Mouse (Mus musculus) hindbrain, embryonic 12.5 days (tissue): ENCODE data around the gene Hinfp. TPM values are rescaled to one million over a fixed set of nuclear protein-coding genes. Genes with fewer than 3 reads are reported as not detected.
A peak's percentile ranks its signal among the peaks of the same experiment; 100 is the strongest.

Source experiments
- ATAC-seq: fragments of 200-750 bp; cut with Nextera tagmentation; 2 replicates; pipeline ENCODE4 v1.8.0; 2017; ENCODE audit warnings: moderate TSS enrichment; ENCODE audit not compliant: low FRiP score
- H3K27ac ChIP-seq: fragments of 300-500 bp; sonication (generic); 2 replicates; pipeline ENCODE4 v1.5.1; 2016; ENCODE audit warnings: mild to moderate bottlenecking
- H3K27me3 ChIP-seq: fragments of 300-500 bp; sonication (generic); 2 replicates; pipeline ENCODE4 v1.6.1; 2016; ENCODE audit warnings: mild to moderate bottlenecking
- H3K36me3 ChIP-seq: fragments of 300-500 bp; sonication (generic); 2 replicates; pipeline ENCODE4 v1.6.1; 2016; ENCODE audit warnings: mild to moderate bottlenecking
- H3K4me1 ChIP-seq: fragments of 300-500 bp; sonication (generic); 2 replicates; pipeline ENCODE4 v1.6.1; 2016
- H3K4me2 ChIP-seq: fragments of 300-500 bp; sonication (generic); replicated peaks from 2 replicates; pipeline ENCODE4 v1.6.1; 2016; ENCODE audit warnings: mild to moderate bottlenecking
- H3K4me3 ChIP-seq: fragments of 300-500 bp; sonication (generic); 2 replicates; pipeline ENCODE4 v1.5.1; 2016; ENCODE audit warnings: mild to moderate bottlenecking
- H3K9ac ChIP-seq: fragments of 300-500 bp; sonication (generic); 2 replicates; pipeline ENCODE4 v1.6.1; 2016; ENCODE audit warnings: mild to moderate bottlenecking, moderate library complexity
- H3K9me3 ChIP-seq: fragments of 300-500 bp; sonication (generic); replicated peaks from 2 replicates; pipeline ENCODE4 v1.6.1; 2016; ENCODE audit warnings: mild to moderate bottlenecking
- WGBS: fragments of 180-500 bp; shearing (Covaris S2); methylation state at CpG from one replicate; pipeline ENCODE4 v1.1.7; 2016; 5-methylcytosine and 5-hydroxymethylcytosine counted together
- polyA plus RNA-seq: library from polyadenylated mRNA; unstranded; fragments of >200 nt; fragmentation: Nextera tagmentation; extraction: Ambion mirVana; gene quantifications from 2 replicates; pipeline ENCODE4 v1.2.1, GENCODE M21; 2016

Hinfp gene
- 28.9 and 32.5 TPM in 2 replicates for polyA plus RNA-seq

GRCm38 (mm10) chr9:44305466-44306079 lies at the start of gene Hinfp:
Gene Hinfp (minus strand): TSS chr9:44305671.
- peak within 1 kb of the TSS; percentile 58 for H3K4me2 ChIP-seq
- peaks cover 20% of the 10 kb centered on the region for H3K36me3 ChIP-seq
- peak within 1 kb of the TSS; percentile 95 for H3K9ac ChIP-seq
- under 1% methylated on average over 52 of the region's 54 CpGs for WGBS
- H3K27ac ChIP-seq: peak within 1 kb of the TSS; percentile 84
- H3K4me1 ChIP-seq: peaks cover 8% of the 10 kb centered on the region
- peak within 1 kb of the TSS; percentile 95 for H3K4me3 ChIP-seq
- no peaks in the 10 kb centered on the region for H3K27me3 ChIP-seq
- no peaks in the 10 kb centered on the region for H3K9me3 ChIP-seq
- ATAC-seq: peak; percentile 99

- Histone ChIP-seq H3K27ac (no peak overlapping the region), H3K36me3 (peaks cover 97% of the 10 kb centered on the region), H3K4me3 (no peak overlapping the region), H3K9ac (no peak overlapping the region), H3K4me1 (0 out of 2 replicates have a peak, but pooled peaks cover 2% of the 10 kb centered on the region), H3K9me3 (no peaks in the 10 kb centered on the region), H3K4me2 (no peak overlapping the region), H3K27me3 (no peaks in the 10 kb centered on the region)
- WGBS: 93% methylated on average over 6 of the region's 6 CpGs
- ATAC-seq: no peak
Observed at GRCm38 (mm10) chr9:44353142-44353541, 47.7 kb upstream of the Hinfp start.

GRCm38 (mm10) chr9:44352337-44352736 lies 46.9 kb upstream of the Hinfp start:
- Histone ChIP-seq H3K36me3 (peaks cover 97% of the 10 kb centered on the region), H3K27ac (no peak overlapping the region), H3K9ac (no peak overlapping the region), H3K4me3 (no peak overlapping the region), H3K27me3 (no peaks in the 10 kb centered on the region), H3K4me2 (no peak overlapping the region), H3K4me1 (0 out of 2 replicates have a peak, but pooled peaks cover 2% of the 10 kb centered on the region), H3K9me3 (no peaks in the 10 kb centered on the region)
- WGBS: 95% methylated on average over 10 of the region's 10 CpGs
- no peak for ATAC-seq

DNA sequence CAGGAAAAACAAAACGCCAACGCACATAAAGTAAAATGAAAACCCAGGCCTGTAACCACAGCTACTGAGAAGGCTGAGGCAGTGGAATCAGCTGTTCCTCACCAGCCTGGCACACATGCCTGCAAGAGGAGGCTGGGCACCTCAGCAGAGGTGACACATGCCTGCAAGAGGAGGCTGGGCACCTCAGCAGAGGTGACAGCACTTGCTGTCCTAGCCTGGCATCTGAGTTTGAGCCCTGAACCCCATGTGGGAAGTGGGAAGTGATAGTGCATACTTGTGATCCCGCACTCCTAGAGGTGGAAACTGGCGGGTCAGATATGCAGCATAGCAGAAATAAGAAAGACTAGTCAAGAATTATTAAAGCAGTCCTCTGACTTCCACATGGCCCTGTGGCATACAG lies 45.9 kb upstream of the Hinfp start:
- H3K36me3 ChIP-seq: peaks cover 95% of the 10 kb centered on the region
- H3K4me1 ChIP-seq: no peaks in the 10 kb centered on the region
- no peak overlapping the region for H3K4me2 ChIP-seq
- 92% methylated on average over 4 of the region's 4 CpGs for whole genome bisulfite sequencing
- ATAC-seq: no peak
- no peak overlapping the region for H3K9ac ChIP-seq
- no peaks in the 10 kb centered on the region for H3K27me3 ChIP-seq
- no peak overlapping the region for H3K27ac ChIP-seq
- H3K4me3 ChIP-seq: no peak overlapping the region
- no peaks in the 10 kb centered on the region for H3K9me3 ChIP-seq

DNA sequence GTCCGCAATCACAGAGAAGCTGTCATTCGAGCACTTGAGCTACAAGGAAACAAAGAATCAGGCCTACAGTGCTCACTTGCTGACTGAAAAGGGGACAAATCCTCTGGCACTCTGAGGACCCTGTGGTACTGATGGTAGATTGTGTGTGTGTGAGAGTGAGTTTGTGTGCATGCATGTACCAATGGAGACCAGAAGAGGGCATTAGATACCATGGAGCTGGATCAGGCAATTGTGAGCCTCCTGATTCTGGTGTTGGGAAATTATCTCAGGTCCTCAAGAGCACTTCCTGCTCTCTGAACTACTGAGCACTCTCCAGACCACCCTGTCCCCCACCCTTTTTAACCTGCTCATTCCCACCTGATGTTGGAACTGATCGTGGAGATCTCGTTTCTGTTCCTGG lies 43.1 kb upstream of the Hinfp start:
- peaks cover 4% of the 10 kb centered on the region; the same call in 1 of the 2 replicates for H3K4me1 ChIP-seq
- H3K4me3 ChIP-seq: no peak overlapping the region
- no peak for ATAC-seq
- no peaks in the 10 kb centered on the region for H3K9me3 ChIP-seq
- 97% methylated on average over 4 of the region's 4 CpGs for WGBS
- H3K36me3 ChIP-seq: peaks cover 71% of the 10 kb centered on the region
- no peak overlapping the region for H3K4me2 ChIP-seq
- H3K9ac ChIP-seq: no peak overlapping the region
- no peak overlapping the region for H3K27ac ChIP-seq
- no peaks in the 10 kb centered on the region for H3K27me3 ChIP-seq

- Histone ChIP-seq H3K4me3 (no peak overlapping the region), H3K9ac (no peak overlapping the region), H3K4me1 (peaks cover 12% of the 10 kb centered on the region), H3K36me3 (peaks cover 62% of the 10 kb centered on the region), H3K27ac (no peak overlapping the region), H3K9me3 (no peaks in the 10 kb centered on the region), H3K27me3 (no peaks in the 10 kb centered on the region), H3K4me2 (no peak overlapping the region)
- WGBS: 90% methylated on average over 4 of the region's 4 CpGs
- no peak for ATAC-seq
Observed at GRCm38 (mm10) chr9:44347621-44348020, 42.1 kb upstream of the Hinfp start.

- H3K4me1 ChIP-seq: peaks cover 13% of the 10 kb centered on the region
- H3K9me3 ChIP-seq: no peaks in the 10 kb centered on the region
- no peak overlapping the region for H3K4me2 ChIP-seq
- H3K9ac ChIP-seq: no peak overlapping the region
- no peak overlapping the region for H3K4me3 ChIP-seq
- H3K27me3 ChIP-seq: no peaks in the 10 kb centered on the region
- H3K36me3 ChIP-seq: peaks cover 57% of the 10 kb centered on the region
- WGBS: 93% methylated on average over 9 of the region's 9 CpGs
- ATAC-seq: no peak
- H3K27ac ChIP-seq: no peak overlapping the region
Observed at GRCm38 (mm10) chr9:44347166-44347565, 41.7 kb upstream of the Hinfp start.

GRCm38 (mm10) chr9:44345570-44346433 lies 40.3 kb upstream of the Hinfp start:
- ATAC-seq: no peak
- peaks cover 47% of the 10 kb centered on the region for H3K36me3 ChIP-seq
- H3K9me3 ChIP-seq: no peaks in the 10 kb centered on the region
- H3K4me3 ChIP-seq: no peak overlapping the region
- H3K4me2 ChIP-seq: no peak overlapping the region
- no peaks in the 10 kb centered on the region for H3K27me3 ChIP-seq
- H3K4me1 ChIP-seq: peaks cover 13% of the 10 kb centered on the region
- 93% methylated on average over 6 of the region's 6 CpGs for WGBS
- H3K9ac ChIP-seq: no peak overlapping the region
- H3K27ac ChIP-seq: no peak overlapping the region

GRCm38 (mm10) chr9:44343781-44344421 lies 38.4 kb upstream of the Hinfp start, which contains the start of gene Hmbs:
Gene Hmbs (minus strand): TSS chr9:44344228.
- Histone ChIP-seq H3K9me3 (no peaks in the 10 kb centered on the region), H3K4me1 (peaks cover 13% of the 10 kb centered on the region), H3K27ac (peak within 1 kb of the TSS; percentile 98), H3K27me3 (no peaks in the 10 kb centered on the region), H3K4me3 (peak within 1 kb of the TSS; percentile 88), H3K9ac (peak within 1 kb of the TSS; percentile 83), H3K36me3 (peaks cover 36% of the 10 kb centered on the region), H3K4me2 (peak within 1 kb of the TSS; percentile 56)
- WGBS: under 1% methylated on average over 39 of the region's 39 CpGs
- peak; percentile 96 for ATAC-seq

GRCm38 (mm10) chr9:44343290-44343689 lies 37.8 kb upstream of the Hinfp start:
- Histone ChIP-seq H3K4me2 (peak overlapping the region; percentile 56), H3K9me3 (no peaks in the 10 kb centered on the region), H3K27ac (peak overlapping the region; percentile 98), H3K4me1 (peaks cover 13% of the 10 kb centered on the region), H3K36me3 (peaks cover 34% of the 10 kb centered on the region), H3K9ac (peak overlapping the region; percentile 83), H3K4me3 (peak overlapping the region; percentile 88), H3K27me3 (no peaks in the 10 kb centered on the region)
- ATAC-seq: peak; percentile 18
- 16% methylated on average over 6 of the region's 6 CpGs for WGBS

DNA sequence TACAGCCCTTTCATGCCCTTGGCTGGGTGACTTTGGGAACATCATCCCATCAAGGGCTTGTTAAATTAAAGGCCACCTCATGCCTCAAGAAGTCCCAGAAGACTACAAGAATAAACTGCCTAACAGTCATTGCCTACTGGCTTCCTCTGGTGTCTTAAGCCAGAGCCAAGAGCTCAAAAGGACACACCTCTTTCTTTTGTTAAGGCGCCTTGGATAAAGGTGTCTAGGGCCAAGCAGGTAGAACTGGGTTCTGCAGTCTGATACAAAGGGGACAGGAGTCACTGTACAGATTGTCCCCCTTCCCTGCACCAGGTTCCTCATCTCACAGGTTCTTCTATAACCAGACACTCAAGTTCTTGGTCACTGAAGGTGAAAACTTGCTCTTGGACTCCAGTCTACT lies 37.1 kb upstream of the Hinfp start:
- 96% methylated on average over 1 of the region's 1 CpGs for WGBS
- no peak for ATAC-seq
- peaks cover 30% of the 10 kb centered on the region for H3K36me3 ChIP-seq
- H3K9me3 ChIP-seq: no peaks in the 10 kb centered on the region
- H3K27me3 ChIP-seq: no peaks in the 10 kb centered on the region
- peak overlapping the region; percentile 56; the same call in 1 of the 2 replicates for H3K4me2 ChIP-seq
- H3K9ac ChIP-seq: no peak overlapping the region
- no peak overlapping the region for H3K4me3 ChIP-seq
- peaks cover 17% of the 10 kb centered on the region for H3K4me1 ChIP-seq
- H3K27ac ChIP-seq: peak overlapping the region; percentile 98; the same call in 1 of the 2 replicates

GRCm38 (mm10) chr9:44342173-44342572 lies 36.7 kb upstream of the Hinfp start:
- Histone ChIP-seq H3K4me2 (no peak overlapping the region), H3K36me3 (peaks cover 30% of the 10 kb centered on the region), H3K9me3 (no peaks in the 10 kb centered on the region), H3K9ac (peak overlapping the region; percentile 20; the same call in 1 of the 2 replicates), H3K27ac (no peak overlapping the region), H3K27me3 (no peaks in the 10 kb centered on the region), H3K4me1 (peaks cover 21% of the 10 kb centered on the region), H3K4me3 (no peak overlapping the region)
- 90% methylated on average over 3 of the region's 3 CpGs for WGBS
- no peak for ATAC-seq
